Mouse (Mus musculus) adrenal gland, adult (tissue): ENCODE measurements around the gene Dlgap1.

Experiments
- DNase-seq, 2 experiments: peaks; one replicate each; pipeline ENCODE4 v3.0.0; 2022 to 2023; ENCODE audit warnings: low spot score in 1 of 2; ENCODE audit not compliant: inconsistent age in 2 of 2

Gene Dlgap1

GRCm38 (mm10) chr17:70834430-70834965 is 865.6 kb downstream of the Dlgap1 start:
- DNase-seq: peak; percentile 51 to 84

- DNase-seq: peak in 1 of 2 experiments; percentile 75
Measured at GRCm38 (mm10) chr17:70835071-70835790, 866.4 kb downstream of the Dlgap1 start.

GRCm38 (mm10) chr17:70836820-70837219 is 867.9 kb downstream of the Dlgap1 start:
- peak; percentile 76 to 87 for DNase-seq

GRCm38 (mm10) chr17:70837474-70837873 is 868.6 kb downstream of the Dlgap1 start:
- DNase-seq: peak in 1 of 2 experiments; percentile 43

GRCm38 (mm10) chr17:70838031-70838430 is 869.2 kb downstream of the Dlgap1 start:
- DNase-seq: peak; percentile 49 to 81

- DNase-seq: no peak
Measured at GRCm38 (mm10) chr17:70838533-70838932, 869.7 kb downstream of the Dlgap1 start.

GRCm38 (mm10) chr17:70843252-70843651 is 874.4 kb downstream of the Dlgap1 start:
- peak in 1 of 2 experiments; percentile 82 for DNase-seq

- peak in 1 of 2 experiments; percentile 80 for DNase-seq
Measured at GRCm38 (mm10) chr17:70844971-70845370, 876.1 kb downstream of the Dlgap1 start.

GRCm38 (mm10) chr17:70845543-70845942 is 876.7 kb downstream of the Dlgap1 start:
- peak in 1 of 2 experiments; percentile 55 for DNase-seq

- DNase-seq: peak; percentile 51 to 82
Measured at GRCm38 (mm10) chr17:70846111-70846644, 877.3 kb downstream of the Dlgap1 start.

GRCm38 (mm10) chr17:70847086-70847485 is 878.2 kb downstream of the Dlgap1 start:
- peak in 1 of 2 experiments; percentile 83 for DNase-seq

- peak in 1 of 2 experiments; percentile 83 for DNase-seq
Measured at GRCm38 (mm10) chr17:70847751-70848510, 879.1 kb downstream of the Dlgap1 start.

- DNase-seq: peak; percentile 72 to 90
Measured at GRCm38 (mm10) chr17:70848511-70849398, 879.9 kb downstream of the Dlgap1 start.

GRCm38 (mm10) chr17:70849399-70850232 is 880.7 kb downstream of the Dlgap1 start:
- DNase-seq: peak; percentile 95 to 99

- peak; percentile 70 to 93 for DNase-seq
Measured at GRCm38 (mm10) chr17:70850233-70850995, 881.5 kb downstream of the Dlgap1 start.

GRCm38 (mm10) chr17:70850996-70851991 is 882.4 kb downstream of the Dlgap1 start:
- DNase-seq: peak; percentile 88 to 95

GRCm38 (mm10) chr17:70852011-70852685 is 883.3 kb downstream of the Dlgap1 start:
- DNase-seq: peak; percentile 79 to 92
